Comparison of ENCODE assay signal across 10 mouse cellular contexts in the genomic region with DNA sequence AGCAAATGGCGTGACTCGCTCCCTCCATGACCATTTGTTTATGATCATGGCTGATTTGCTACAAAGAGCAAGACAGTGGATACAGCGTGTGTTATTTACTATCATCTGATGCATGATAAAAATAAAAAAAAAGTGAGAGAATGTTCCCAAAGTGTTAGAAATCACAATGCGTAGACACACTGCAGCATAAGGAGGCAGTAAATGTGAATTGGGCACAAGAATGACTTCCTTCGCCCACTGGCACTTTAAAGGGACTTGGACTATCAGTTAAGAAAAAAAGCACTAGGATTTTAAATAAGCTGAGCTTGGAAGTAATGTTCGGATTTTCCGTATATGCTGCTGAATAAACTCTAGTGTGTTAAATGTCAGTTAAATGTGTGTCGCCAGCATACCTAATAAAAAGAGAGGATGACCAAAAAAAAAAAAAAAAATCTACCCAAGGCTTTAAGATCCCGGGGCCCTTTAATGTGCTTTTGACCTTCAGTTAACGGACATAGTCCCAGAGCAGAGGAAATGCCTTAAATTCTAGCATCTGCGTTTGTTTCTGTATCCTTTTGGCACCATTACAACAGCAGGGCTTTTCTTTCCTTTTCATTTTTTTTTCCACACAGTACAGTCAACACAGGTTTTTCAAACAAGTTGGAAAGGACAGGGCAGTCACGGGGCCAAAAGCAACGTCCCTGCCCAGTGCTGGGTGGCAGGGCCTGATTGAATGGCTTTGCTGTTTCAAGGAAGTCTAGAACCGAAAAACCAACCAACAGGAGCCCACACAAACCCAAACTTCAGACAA. TPM values are rescaled to one million over a fixed set of nuclear protein-coding genes. Genes with fewer than 3 reads are reported as not detected.
DNase-seq lines count a peak whose midpoint lies in the region; ATAC-seq and TF ChIP-seq lines count a peak whose summit lies in the region.
"Had no signal": no experiment of that assay in that cellular context is flagged by ENCODE, and none has a peak within 500 bp of the region (broad histone marks: within the 10 kb centered on the region; RNA-seq: fewer than 3 reads in every experiment).

No protein-coding gene starts in this region.

- peak; percentile 28 for DNase-seq in adrenal gland, adult 8-10 months
- peak; percentile 52 for DNase-seq in adrenal gland, postnatal 14 days
- DNase-seq in heart, postnatal 14 days = peak; percentile 25 to 32
- no peak for DNase-seq in liver, postnatal 0 days
- DNase-seq in cerebellum, postnatal 14 days = no peak
- DNase-seq in cerebellum, adult 11-12 months = no peak
- no peak for DNase-seq in thymus, postnatal 14 days

- peak; percentile 42; the same call in 1 of the 2 replicates for TF ChIP-seq EP300 in liver, postnatal 0 days (IDR thresholded peaks at IDR 0.05; ENCODE audit: low read depth)

- H3K9me3 ChIP-seq in liver, postnatal 0 days (ENCODE audit: low read length) = no peaks in the 10 kb centered on the region
- H3K9me3 ChIP-seq: embryonic facial prominence, embryonic 13.5 days; midbrain, embryonic 10.5 days had no signal

- no peak overlapping the region for H3K4me3 ChIP-seq in liver, postnatal 0 days (ENCODE audit: low read depth, low read length)
- H3K4me3 ChIP-seq: embryonic facial prominence, embryonic 13.5 days; midbrain, embryonic 10.5 days had no signal

- H3K36me3 ChIP-seq in liver, postnatal 0 days (replicated peaks; ENCODE audit: insufficient read depth, low read length) = no peaks in the 10 kb centered on the region
- H3K36me3 ChIP-seq: embryonic facial prominence, embryonic 13.5 days; midbrain, embryonic 10.5 days had no signal

- H3K27me3 ChIP-seq in liver, postnatal 0 days (ENCODE audit: insufficient read depth, low read length) = no peaks in the 10 kb centered on the region
- H3K27me3 ChIP-seq: embryonic facial prominence, embryonic 13.5 days had no signal

- no peak for ATAC-seq in liver, postnatal 0 days

- TF ChIP-seq CTCF in liver, postnatal 0 days (IDR thresholded peaks at IDR 0.05; ENCODE audit: low read depth) = no peak

- intact Hi-C loops in heart, postnatal 14 days (cut with DNase I) = no loop called here

- H3K4me1 ChIP-seq in liver, postnatal 0 days (ENCODE audit: insufficient read depth) = peaks cover 15% of the 10 kb centered on the region

- no peak overlapping the region for H3K27ac ChIP-seq in liver, postnatal 0 days (ENCODE audit: low read depth)
- H3K27ac ChIP-seq: embryonic facial prominence, embryonic 13.5 days; midbrain, embryonic 10.5 days had no signal

- no peak overlapping the region for H3K9ac ChIP-seq in liver, postnatal 0 days (replicated peaks)
- H3K9ac ChIP-seq: embryonic facial prominence, embryonic 13.5 days had no signal

- H3K4me2 ChIP-seq in liver, postnatal 0 days (ENCODE audit: low read depth, low read length) = no peak overlapping the region
- H3K4me2 ChIP-seq: embryonic facial prominence, embryonic 13.5 days had no signal

- WGBS in liver, postnatal 0 days (ENCODE audit: insufficient replicate concordance) = 73% methylated on average over 14 of the region's 14 CpGs

RNA-seq across cellular contexts. Expression of a gene that starts 50.3 kb away (rescaled TPM):
- total RNA-seq in adrenal gland, adult 8-10 months (2022) = 10 to 100 TPM; 36.6 to 49.5 (median 41.8) TPM
- total RNA-seq in adrenal gland, postnatal 14 days (2021) = 31.4 and 36.7 TPM in 2 replicates
- 10 to 100 TPM; 44.9 to 45.3 TPM for total RNA-seq in heart, postnatal 14 days (2021)
- 0.86 and 0.92 TPM in 2 replicates for polyA plus RNA-seq in liver, postnatal 0 days (2015; fragmentation: Nextera tagmentation; extraction: Ambion mirVana)
- total RNA-seq: MEL had no signal

Comparison
In these comparisons a context has a peak if more than half of its experiments do, and no peak if none do; other contexts are left out.
1. DNase-seq: peak in adrenal gland, adult 8-10 months (single experiment), adrenal gland, postnatal 14 days (single experiment) and heart, postnatal 14 days (2 of 2); none in liver, postnatal 0 days (single experiment), cerebellum, postnatal 14 days (0 of 2), cerebellum, adult 11-12 months (single experiment) and thymus, postnatal 14 days (single experiment).